Mouse (Mus musculus): ENCODE results near the gene Tanc1. TPM values are rescaled to one million over a fixed set of nuclear protein-coding genes. Genes with fewer than 3 reads are reported as not detected.
A peak's percentile ranks its signal among the peaks of the same experiment; 100 is the strongest.

Tanc1 gene
- polyA plus RNA-seq, 1 experiment from 2014 or later = 51.6 TPM

- Histone ChIP-seq H3K27me3 (ENCODE audit: control insufficient read depth, insufficient read depth, low read length) (no peaks in the 10 kb centered on the region), H3K4me1 (ENCODE audit: control insufficient read depth, insufficient read depth, low read length) (peaks cover 32% of the 10 kb centered on the region), H3K36me3 (ENCODE audit: control insufficient read depth, insufficient read depth, low read length) (peaks cover 8% of the 10 kb centered on the region; the same call in 1 of the 2 replicates), H3K9me3 (ENCODE audit: control insufficient read depth, low read length) (no peaks in the 10 kb centered on the region), H3K4me2 (ENCODE audit: low read depth, severe bottlenecking) (no peak overlapping the region), H3K9ac (ENCODE audit: low read length) (no peak overlapping the region), H3K4me3 (ENCODE audit: low read depth, low read length) (no peak overlapping the region), H3K27ac (replicated peaks; ENCODE audit: low read depth, low read length) (0 out of 2 replicates have a peak overlapping the region, but pooled peaks have one; percentile 11)
- DNase-seq (ENCODE audit: low spot score) = no peak
- no peak for ATAC-seq (ENCODE audit: insufficient number of reproducible peaks, low FRiP score, low TSS enrichment, low read depth)
- WGBS = 77% methylated on average over 7 of the region's 7 CpGs
Observed at GRCm38 (mm10) chr2:59829718-59830117, 217.9 kb downstream of the Tanc1 start.

- ATAC-seq (ENCODE audit: insufficient number of reproducible peaks, low FRiP score, low TSS enrichment, low read depth) (peak; percentile 36; the same call in 1 of the 2 replicates), DNase-seq (ENCODE audit: low spot score) (peak; percentile 58)
- Histone ChIP-seq H3K9me3 (ENCODE audit: control insufficient read depth, low read length) (no peaks in the 10 kb centered on the region), H3K27ac (replicated peaks; ENCODE audit: low read depth, low read length) (no peak overlapping the region), H3K4me3 (ENCODE audit: low read depth, low read length) (no peak overlapping the region), H3K27me3 (ENCODE audit: control insufficient read depth, insufficient read depth, low read length) (no peaks in the 10 kb centered on the region), H3K36me3 (ENCODE audit: control insufficient read depth, insufficient read depth, low read length) (peaks cover 11% of the 10 kb centered on the region; the same call in 1 of the 2 replicates), H3K4me2 (ENCODE audit: low read depth, severe bottlenecking) (no peak overlapping the region), H3K9ac (ENCODE audit: low read length) (no peak overlapping the region), H3K4me1 (ENCODE audit: control insufficient read depth, insufficient read depth, low read length) (peaks cover 32% of the 10 kb centered on the region)
- whole genome bisulfite sequencing = 22% methylated on average over 9 of the region's 9 CpGs
Observed at GRCm38 (mm10) chr2:59830151-59830550, 218.3 kb downstream of the Tanc1 start.

- no peak overlapping the region for H3K9ac ChIP-seq (ENCODE audit: low read length)
- WGBS = 81% methylated on average over 5 of the region's 5 CpGs
- DNase-seq (ENCODE audit: low spot score) = no peak
- H3K4me2 ChIP-seq (ENCODE audit: low read depth, severe bottlenecking) = no peak overlapping the region
- H3K9me3 ChIP-seq (ENCODE audit: control insufficient read depth, low read length) = no peaks in the 10 kb centered on the region
- H3K4me3 ChIP-seq (ENCODE audit: low read depth, low read length) = no peak overlapping the region
- no peak overlapping the region for H3K27ac ChIP-seq (replicated peaks; ENCODE audit: low read depth, low read length)
- ATAC-seq (ENCODE audit: insufficient number of reproducible peaks, low FRiP score, low TSS enrichment, low read depth) = no peak
- peaks cover 14% of the 10 kb centered on the region; the same call in 1 of the 2 replicates for H3K36me3 ChIP-seq (ENCODE audit: control insufficient read depth, insufficient read depth, low read length)
- peaks cover 32% of the 10 kb centered on the region for H3K4me1 ChIP-seq (ENCODE audit: control insufficient read depth, insufficient read depth, low read length)
- H3K27me3 ChIP-seq (ENCODE audit: control insufficient read depth, insufficient read depth, low read length) = no peaks in the 10 kb centered on the region
Observed at GRCm38 (mm10) chr2:59830940-59831339, 219.1 kb downstream of the Tanc1 start.

GRCm38 (mm10) chr2:59831831-59832230 is 220.0 kb downstream of the Tanc1 start:
- WGBS = 92% methylated on average over 7 of the region's 7 CpGs
- ATAC-seq (ENCODE audit: insufficient number of reproducible peaks, low FRiP score, low TSS enrichment, low read depth) (no peak), DNase-seq (ENCODE audit: low spot score) (no peak)
- H3K9me3 ChIP-seq (ENCODE audit: control insufficient read depth, low read length) = no peaks in the 10 kb centered on the region
- H3K4me2 ChIP-seq (ENCODE audit: low read depth, severe bottlenecking) = no peak overlapping the region
- no peak overlapping the region for H3K9ac ChIP-seq (ENCODE audit: low read length)
- H3K36me3 ChIP-seq (ENCODE audit: control insufficient read depth, insufficient read depth, low read length) = peaks cover 15% of the 10 kb centered on the region; the same call in 1 of the 2 replicates
- H3K27me3 ChIP-seq (ENCODE audit: control insufficient read depth, insufficient read depth, low read length) = no peaks in the 10 kb centered on the region
- no peak overlapping the region for H3K27ac ChIP-seq (replicated peaks; ENCODE audit: low read depth, low read length)
- H3K4me1 ChIP-seq (ENCODE audit: control insufficient read depth, insufficient read depth, low read length) = peaks cover 32% of the 10 kb centered on the region
- H3K4me3 ChIP-seq (ENCODE audit: low read depth, low read length) = no peak overlapping the region

GRCm38 (mm10) chr2:59838825-59839224 is 227.0 kb downstream of the Tanc1 start:
- H3K9ac ChIP-seq (ENCODE audit: low read length) = no peak overlapping the region
- DNase-seq (ENCODE audit: low spot score) (no peak), ATAC-seq (ENCODE audit: insufficient number of reproducible peaks, low FRiP score, low TSS enrichment, low read depth) (no peak)
- H3K4me2 ChIP-seq (ENCODE audit: low read depth, severe bottlenecking) = no peak overlapping the region
- H3K4me1 ChIP-seq (ENCODE audit: control insufficient read depth, insufficient read depth, low read length) = 0 out of 2 replicates have a peak, but pooled peaks cover 3% of the 10 kb centered on the region
- 93% methylated on average over 8 of the region's 8 CpGs for WGBS
- no peak overlapping the region for H3K4me3 ChIP-seq (ENCODE audit: low read depth, low read length)
- H3K36me3 ChIP-seq (ENCODE audit: control insufficient read depth, insufficient read depth, low read length) = peaks cover 40% of the 10 kb centered on the region
- no peaks in the 10 kb centered on the region for H3K9me3 ChIP-seq (ENCODE audit: control insufficient read depth, low read length)
- H3K27ac ChIP-seq (replicated peaks; ENCODE audit: low read depth, low read length) = no peak overlapping the region
- H3K27me3 ChIP-seq (ENCODE audit: control insufficient read depth, insufficient read depth, low read length) = no peaks in the 10 kb centered on the region

GRCm38 (mm10) chr2:59839755-59840154 is 227.9 kb downstream of the Tanc1 start:
- Histone ChIP-seq H3K9ac (ENCODE audit: low read length) (no peak overlapping the region), H3K36me3 (ENCODE audit: control insufficient read depth, insufficient read depth, low read length) (peaks cover 37% of the 10 kb centered on the region), H3K4me3 (ENCODE audit: low read depth, low read length) (no peak overlapping the region), H3K4me1 (ENCODE audit: control insufficient read depth, insufficient read depth, low read length) (0 out of 2 replicates have a peak, but pooled peaks cover 3% of the 10 kb centered on the region), H3K9me3 (ENCODE audit: control insufficient read depth, low read length) (no peaks in the 10 kb centered on the region), H3K27me3 (ENCODE audit: control insufficient read depth, insufficient read depth, low read length) (no peaks in the 10 kb centered on the region), H3K27ac (replicated peaks; ENCODE audit: low read depth, low read length) (no peak overlapping the region), H3K4me2 (ENCODE audit: low read depth, severe bottlenecking) (no peak overlapping the region)
- no peak for DNase-seq (ENCODE audit: low spot score)
- WGBS = 63% methylated on average over 2 of the region's 2 CpGs
- no peak for ATAC-seq (ENCODE audit: insufficient number of reproducible peaks, low FRiP score, low TSS enrichment, low read depth)

- no peaks in the 10 kb centered on the region for H3K27me3 ChIP-seq (ENCODE audit: control insufficient read depth, insufficient read depth, low read length)
- 47% methylated on average over 4 of the region's 4 CpGs for WGBS
- H3K4me3 ChIP-seq (ENCODE audit: low read depth, low read length) = no peak overlapping the region
- no peak for ATAC-seq (ENCODE audit: insufficient number of reproducible peaks, low FRiP score, low TSS enrichment, low read depth)
- DNase-seq (ENCODE audit: low spot score) = no peak
- no peak overlapping the region for H3K27ac ChIP-seq (replicated peaks; ENCODE audit: low read depth, low read length)
- H3K36me3 ChIP-seq (ENCODE audit: control insufficient read depth, insufficient read depth, low read length) = peaks cover 34% of the 10 kb centered on the region
- no peak overlapping the region for H3K9ac ChIP-seq (ENCODE audit: low read length)
- no peak overlapping the region for H3K4me2 ChIP-seq (ENCODE audit: low read depth, severe bottlenecking)
- H3K9me3 ChIP-seq (ENCODE audit: control insufficient read depth, low read length) = no peaks in the 10 kb centered on the region
- H3K4me1 ChIP-seq (ENCODE audit: control insufficient read depth, insufficient read depth, low read length) = 0 out of 2 replicates have a peak, but pooled peaks cover 3% of the 10 kb centered on the region
Observed at GRCm38 (mm10) chr2:59840191-59840590, 228.3 kb downstream of the Tanc1 start.

GRCm38 (mm10) chr2:59841189-59841939 is 229.5 kb downstream of the Tanc1 start:
- Histone ChIP-seq H3K36me3 (ENCODE audit: control insufficient read depth, insufficient read depth, low read length) (peaks cover 31% of the 10 kb centered on the region), H3K4me2 (ENCODE audit: low read depth, severe bottlenecking) (no peak overlapping the region), H3K9ac (ENCODE audit: low read length) (no peak overlapping the region), H3K9me3 (ENCODE audit: control insufficient read depth, low read length) (no peaks in the 10 kb centered on the region), H3K27ac (replicated peaks; ENCODE audit: low read depth, low read length) (no peak overlapping the region), H3K4me3 (ENCODE audit: low read depth, low read length) (no peak overlapping the region), H3K4me1 (ENCODE audit: control insufficient read depth, insufficient read depth, low read length) (0 out of 2 replicates have a peak, but pooled peaks cover 3% of the 10 kb centered on the region), H3K27me3 (ENCODE audit: control insufficient read depth, insufficient read depth, low read length) (no peaks in the 10 kb centered on the region)
- peak; percentile 39 for DNase-seq (ENCODE audit: low spot score)
- 0 out of 2 replicates have a peak, but pooled peaks have one; percentile 31 for ATAC-seq (ENCODE audit: insufficient number of reproducible peaks, low FRiP score, low TSS enrichment, low read depth)
- WGBS = 58% methylated on average over 11 of the region's 12 CpGs
